Mouse (Mus musculus) liver, embryonic 14.5 days (tissue): ENCODE data around the gene Spin1.

ENCODE experiments used
- CTCF ChIP-seq: IDR thresholded peaks from 2 replicates; pipeline ENCODE4 v1.5.1; 2016; ENCODE audit warnings: antibody characterized with exemption, low read depth, control low read depth
- EP300 ChIP-seq: IDR thresholded peaks from 2 replicates; pipeline ENCODE4 v1.6.1; 2016; ENCODE audit warnings: antibody characterized with exemption, low read depth

- TF ChIP-seq EP300 (no peak), CTCF (no peak)
Observed at GRCm38 (mm10) chr13:51191416-51192140, 90.9 kb downstream of the Spin1 start.
